Mouse (Mus musculus): ENCODE results near the gene Anapc4. TPM values are rescaled to one million over a fixed set of nuclear protein-coding genes. Genes with fewer than 3 reads are reported as not detected.

Anapc4 gene
- polyA plus RNA-seq, 1 experiment from 2014 or later: 113 TPM

DNA sequence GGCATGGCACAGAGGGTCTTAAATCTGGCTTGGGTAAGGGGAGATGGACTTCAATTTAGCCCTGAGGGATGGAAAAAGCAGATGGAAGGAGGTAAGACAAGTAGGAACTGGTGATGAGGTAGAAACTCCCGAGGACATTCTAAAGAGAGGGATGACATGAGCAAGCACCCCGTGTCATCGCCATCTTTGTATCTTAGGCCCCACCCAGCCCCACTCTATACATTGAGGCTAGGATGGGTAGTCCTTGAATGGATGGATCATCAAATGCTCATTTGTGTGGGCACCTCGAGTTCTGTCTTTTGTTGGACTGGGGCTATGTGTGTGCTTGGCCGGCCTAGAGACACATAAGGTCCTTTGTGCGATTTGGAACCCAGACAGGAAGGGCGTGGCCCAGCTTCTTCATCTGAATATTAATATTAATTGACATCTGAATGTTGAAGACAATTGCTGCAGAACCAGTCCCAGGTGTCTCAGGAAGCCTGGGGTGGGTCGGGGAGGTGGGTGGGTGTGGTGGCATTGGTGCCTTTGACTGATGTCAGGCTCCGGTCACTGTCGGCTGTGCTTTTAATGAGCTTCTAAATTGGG, 77.6 kb downstream of the Anapc4 start:
- ATAC-seq (ENCODE audit: borderline replicate concordance, extremely low read depth, low FRiP score, low TSS enrichment): no peak
- Histone ChIP-seq H3K4me1 (0 out of 2 replicates have a peak, but pooled peaks cover 10% of the 10 kb centered on the region), H3K36me3 (no peaks in the 10 kb centered on the region), H3K4me3 (no peak overlapping the region), H3K4me2 (no peak overlapping the region), H3K9me3 (no peaks in the 10 kb centered on the region), H3K27me3 (no peaks in the 10 kb centered on the region), H3K9ac (no peak overlapping the region), H3K27ac (no peak overlapping the region)
- WGBS: 89% methylated on average over 10 of the region's 10 CpGs

DNA sequence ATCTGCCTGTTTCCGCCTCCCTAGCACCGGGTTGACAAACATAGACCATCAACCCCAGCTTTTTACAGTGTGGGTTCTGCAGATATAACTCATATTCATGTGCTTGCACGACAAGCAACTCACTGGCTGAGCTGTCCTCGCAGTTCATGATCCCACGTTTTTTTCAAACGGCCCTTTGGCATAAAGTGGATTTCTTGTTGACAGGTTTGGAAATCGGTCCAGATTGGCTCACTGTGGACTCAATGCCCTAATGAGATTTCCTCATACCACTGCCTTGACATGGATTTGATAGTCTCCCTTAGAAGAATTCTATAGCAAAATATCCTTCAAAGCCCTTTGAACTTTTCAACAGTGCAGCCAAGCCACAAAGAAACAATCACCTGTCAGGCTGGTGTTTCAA, 79.9 kb downstream of the Anapc4 start:
- Histone ChIP-seq H3K9ac (no peak overlapping the region), H3K4me3 (no peak overlapping the region), H3K4me2 (no peak overlapping the region), H3K4me1 (0 out of 2 replicates have a peak, but pooled peaks cover 10% of the 10 kb centered on the region), H3K9me3 (no peaks in the 10 kb centered on the region), H3K36me3 (no peaks in the 10 kb centered on the region), H3K27me3 (no peaks in the 10 kb centered on the region), H3K27ac (no peak overlapping the region)
- 74% methylated on average over 7 of the region's 7 CpGs for WGBS
- ATAC-seq (ENCODE audit: borderline replicate concordance, extremely low read depth, low FRiP score, low TSS enrichment): no peak

DNA sequence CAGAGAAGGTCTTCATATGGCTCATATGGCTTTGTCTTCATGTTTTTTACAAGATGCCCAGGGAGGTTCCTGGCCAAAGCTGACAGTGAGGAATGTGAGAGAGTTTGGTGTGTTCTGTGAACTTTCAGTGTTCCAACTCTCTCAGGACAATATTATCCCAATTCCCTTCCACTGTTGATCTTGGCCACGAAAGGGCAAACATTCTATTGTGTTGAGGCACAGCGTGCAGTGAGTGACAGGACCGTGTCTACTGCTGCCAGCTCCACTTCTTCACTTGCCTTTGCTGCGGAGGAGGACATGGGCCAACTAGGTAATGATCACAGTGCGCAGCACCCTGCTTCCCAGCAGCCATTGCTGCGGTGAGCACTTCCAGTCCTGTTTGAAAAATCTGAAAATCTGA, 82.4 kb downstream of the Anapc4 start:
- Histone ChIP-seq H3K9ac (no peak overlapping the region), H3K4me3 (no peak overlapping the region), H3K4me2 (no peak overlapping the region), H3K9me3 (no peaks in the 10 kb centered on the region), H3K27me3 (no peaks in the 10 kb centered on the region), H3K36me3 (no peaks in the 10 kb centered on the region), H3K4me1 (peaks cover 3% of the 10 kb centered on the region; the same call in 1 of the 2 replicates), H3K27ac (no peak overlapping the region)
- WGBS: 70% methylated on average over 6 of the region's 6 CpGs
- ATAC-seq (ENCODE audit: borderline replicate concordance, extremely low read depth, low FRiP score, low TSS enrichment): no peak

Other genes with a start within 250 kb of the Anapc4 start
- 8.1 and 9.3 TPM in 2 replicates for gene Sepsecs, start 164.3 kb upstream of the Anapc4 start, polyA plus RNA-seq (2015; fragmentation: Nextera tagmentation; extraction: Ambion mirVana)
- gene Pi4k2b, start 92.4 kb upstream of the Anapc4 start, polyA plus RNA-seq (2015; fragmentation: Nextera tagmentation; extraction: Ambion mirVana): 33.3 and 35.7 TPM in 2 replicates
- gene Zcchc4, start 58.6 kb upstream of the Anapc4 start, polyA plus RNA-seq (2015; fragmentation: Nextera tagmentation; extraction: Ambion mirVana): 13.5 and 15.3 TPM in 2 replicates
- gene Slc34a2, start 204.1 kb downstream of the Anapc4 start, polyA plus RNA-seq (2015; fragmentation: Nextera tagmentation; extraction: Ambion mirVana): 11.8 and 19.7 TPM in 2 replicates

Data from lung, embryonic 15.5 days (tissue).